Mouse (Mus musculus) adrenal gland, adult (tissue): ENCODE measurements around the gene Adcy3.

Experiments used
- DNase-seq, 2 experiments: peaks; one replicate each; pipeline ENCODE4 v3.0.0; 2022 to 2023; ENCODE audit warnings: low spot score in 1 of 2; ENCODE audit not compliant: inconsistent age in 2 of 2

Adcy3 gene

GRCm38 (mm10) chr12:4179671-4180233 lies 46.8 kb downstream of the Adcy3 start:
- peak in 1 of 2 experiments; percentile 65 for DNase-seq

GRCm38 (mm10) chr12:4180507-4180906 lies 47.6 kb downstream of the Adcy3 start:
- no peak for DNase-seq

- DNase-seq: no peak
Observed at GRCm38 (mm10) chr12:4184648-4185047, 51.7 kb downstream of the Adcy3 start.

DNA sequence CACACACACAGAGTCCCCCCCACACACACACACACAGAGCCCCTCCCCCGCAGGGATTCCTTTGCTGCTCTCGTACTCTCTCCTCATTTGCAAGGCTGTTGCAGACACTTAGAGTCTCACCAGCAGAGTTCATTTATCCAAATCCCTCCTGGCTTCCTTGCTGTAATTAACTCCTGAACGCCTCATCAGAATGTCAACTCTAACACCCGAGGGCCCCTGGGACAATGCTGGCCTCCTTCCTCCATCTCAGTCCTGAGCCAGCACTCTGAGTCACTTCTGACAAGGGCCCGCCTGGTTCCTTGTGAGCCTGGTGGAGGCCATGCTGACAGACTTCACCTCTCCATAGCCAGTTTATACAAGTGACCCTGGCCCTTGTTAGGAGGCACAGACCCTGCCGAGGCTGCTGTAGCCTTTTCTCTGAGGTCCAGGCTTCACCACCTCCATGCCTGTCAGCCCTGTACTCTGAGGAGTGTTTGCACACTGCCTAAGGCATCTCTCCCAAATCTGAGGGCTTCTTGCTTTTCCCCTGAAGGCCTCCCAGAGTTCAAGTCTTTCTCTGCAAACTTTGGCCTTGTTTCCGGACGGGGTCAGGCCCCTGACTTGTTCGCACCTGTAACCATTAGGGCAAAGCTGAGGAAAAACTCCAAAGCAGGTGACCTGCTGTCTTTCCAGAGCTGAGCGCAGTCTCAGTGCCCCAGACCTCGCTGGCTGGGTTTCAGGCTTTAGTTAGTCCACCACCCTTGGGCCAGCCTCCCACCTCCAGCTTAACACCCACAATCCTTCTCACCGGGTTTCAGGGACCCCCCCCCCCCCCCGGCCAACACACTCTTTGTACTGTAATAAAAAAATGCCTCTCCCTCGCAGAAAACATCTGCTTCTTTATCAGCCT lies 55.5 kb downstream of the Adcy3 start:
- DNase-seq: peak; percentile 78 to 90

GRCm38 (mm10) chr12:4189060-4189447 lies 56.2 kb downstream of the Adcy3 start:
- DNase-seq: no peak

GRCm38 (mm10) chr12:4192514-4192913 lies 59.6 kb downstream of the Adcy3 start:
- no peak for DNase-seq

DNA sequence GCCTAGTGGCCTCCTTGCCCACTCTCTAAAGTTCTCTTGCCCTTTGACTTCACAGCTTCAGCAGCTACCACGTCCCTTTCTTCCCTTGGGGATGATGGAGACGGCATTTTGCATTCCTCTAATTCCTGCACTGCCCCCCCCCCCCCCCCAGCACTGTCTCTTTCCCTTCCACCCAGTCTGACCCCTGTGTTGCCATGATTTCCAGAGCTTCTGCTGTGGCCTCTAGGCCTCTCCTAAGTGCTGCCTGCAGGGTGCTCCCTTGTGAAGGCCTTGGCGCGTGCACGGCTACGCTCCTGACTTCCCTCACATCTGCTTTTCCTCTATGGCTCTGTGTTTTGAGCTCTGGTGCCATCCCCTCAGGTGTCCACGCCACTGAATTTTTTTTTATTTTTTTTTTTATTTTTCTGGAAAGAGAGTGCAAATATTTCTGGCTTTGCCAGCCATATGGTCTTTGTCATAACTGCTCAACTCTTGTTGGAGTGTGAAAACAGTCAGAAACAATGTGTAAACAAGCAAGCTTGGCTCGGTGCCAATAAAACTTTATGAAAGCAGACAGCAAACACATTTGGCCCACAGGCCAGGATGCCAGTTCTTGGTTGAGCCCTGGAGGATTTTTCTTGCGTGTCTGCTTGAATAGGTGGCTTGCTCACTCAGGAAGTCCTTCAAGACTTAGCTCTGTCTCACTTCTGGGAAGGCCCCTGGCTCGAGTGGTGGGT lies 60.3 kb downstream of the Adcy3 start:
- DNase-seq: no peak

GRCm38 (mm10) chr12:4194643-4195042 lies 61.7 kb downstream of the Adcy3 start:
- DNase-seq: no peak

GRCm38 (mm10) chr12:4198702-4199101 lies 65.8 kb downstream of the Adcy3 start:
- peak; percentile 65 to 82 for DNase-seq

DNA sequence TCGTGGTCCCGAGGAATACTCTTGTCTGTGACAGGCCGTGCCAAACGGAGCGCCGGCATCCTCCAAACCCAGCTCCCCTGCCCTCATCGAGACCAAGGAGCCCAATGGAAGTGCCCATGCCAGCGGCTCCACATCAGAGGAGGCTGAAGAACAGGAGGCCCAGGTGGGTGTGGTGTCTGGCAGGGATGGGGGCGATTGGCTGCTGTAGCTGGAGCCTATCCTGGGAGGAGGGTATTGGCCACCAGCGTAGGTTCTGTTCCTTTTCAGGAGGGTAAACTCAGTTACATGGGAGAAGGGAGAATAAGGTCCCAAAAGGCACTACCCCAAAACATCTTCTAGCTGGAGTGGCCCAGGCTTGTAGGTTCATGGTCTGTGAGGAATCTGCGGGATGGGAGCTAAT lies 66.4 kb downstream of the Adcy3 start:
- peak in 1 of 2 experiments; percentile 25 for DNase-seq

GRCm38 (mm10) chr12:4201454-4202200 lies 68.7 kb downstream of the Adcy3 start:
- DNase-seq: peak in 1 of 2 experiments; percentile 6

DNA sequence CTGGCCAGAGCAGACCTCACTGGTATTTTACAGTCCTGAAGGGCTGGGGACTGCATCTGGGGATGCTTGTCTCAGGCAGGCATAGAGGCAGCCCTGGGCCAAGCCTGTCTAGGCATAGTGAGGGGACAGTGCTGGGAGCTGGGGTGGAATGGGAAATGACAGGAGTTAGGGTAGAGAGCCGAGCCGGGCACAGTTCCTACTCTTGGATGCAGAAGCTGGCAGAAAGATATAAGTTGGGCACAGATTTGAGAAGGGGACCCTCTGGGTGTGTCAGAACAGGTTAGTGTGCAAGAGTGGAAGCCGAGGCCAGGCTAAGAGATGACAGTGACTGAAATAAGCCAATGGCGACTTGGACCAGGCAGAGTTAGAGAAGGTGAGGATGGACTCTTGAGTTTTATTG lies 69.3 kb downstream of the Adcy3 start:
- DNase-seq: peak in 1 of 2 experiments; percentile 3

DNA sequence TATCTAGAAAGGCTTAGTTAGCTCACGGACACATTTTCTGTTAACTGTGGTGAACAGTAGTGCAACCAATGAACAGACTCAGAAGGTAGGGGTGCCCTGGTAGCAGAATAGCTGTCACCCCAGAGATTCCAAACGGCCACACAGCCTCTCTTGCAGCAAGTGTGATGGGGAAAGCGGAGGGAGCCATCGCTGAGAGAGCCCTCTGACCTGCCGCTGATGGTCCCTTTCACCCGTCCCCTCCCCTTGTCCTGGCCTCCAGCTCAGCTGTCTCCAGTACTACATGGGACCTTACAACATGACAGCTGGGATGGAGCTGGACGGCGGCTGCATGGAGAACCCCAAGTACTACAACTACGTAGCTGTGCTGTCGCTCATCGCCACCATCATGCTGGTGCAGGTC lies 73.2 kb downstream of the Adcy3 start:
- peak in 1 of 2 experiments; percentile 5 for DNase-seq

GRCm38 (mm10) chr12:4208405-4209133 lies 75.7 kb downstream of the Adcy3 start:
- peak; percentile 59 to 89 for DNase-seq

DNA sequence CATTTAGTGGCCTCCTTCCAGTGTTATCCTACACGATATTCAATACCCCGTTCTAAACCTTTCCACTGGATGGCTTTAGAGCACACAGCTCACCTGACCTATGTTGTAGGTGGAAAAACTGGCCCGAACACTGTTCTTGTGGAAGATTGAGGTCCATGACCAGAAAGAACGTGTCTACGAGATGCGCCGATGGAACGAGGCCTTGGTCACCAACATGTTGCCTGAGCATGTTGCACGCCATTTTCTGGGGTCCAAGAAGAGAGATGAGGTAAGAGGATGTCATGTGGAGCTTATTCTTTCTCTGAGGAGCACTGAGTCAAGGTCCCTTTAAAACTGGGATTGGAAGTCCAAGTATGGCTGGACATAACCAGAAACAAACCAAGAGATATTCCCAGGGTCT lies 76.3 kb downstream of the Adcy3 start:
- DNase-seq: no peak

GRCm38 (mm10) chr12:4211174-4211573 lies 78.3 kb downstream of the Adcy3 start:
- no peak for DNase-seq

DNA sequence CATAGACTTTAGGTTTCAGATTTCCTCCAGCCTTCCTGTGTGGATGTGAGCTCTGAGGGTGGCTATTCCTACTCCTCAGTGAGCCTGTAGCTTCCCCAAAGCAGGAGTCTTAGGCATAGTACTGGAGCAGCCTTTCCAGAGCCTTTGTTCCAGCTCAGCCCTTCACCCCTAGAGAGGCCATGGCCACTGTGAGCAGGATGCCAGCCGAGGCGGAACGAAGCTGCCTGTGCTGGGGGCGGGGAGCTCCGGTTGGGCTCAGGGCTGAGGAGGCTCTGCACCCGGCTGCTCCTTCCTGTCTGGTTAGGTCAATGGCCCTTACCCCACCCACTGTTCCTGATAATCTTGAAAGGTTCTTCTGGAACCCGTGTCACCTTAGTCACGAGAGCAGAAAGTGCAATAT lies 80.0 kb downstream of the Adcy3 start:
- peak; percentile 84 to 89 for DNase-seq

- no peak for DNase-seq
Observed at GRCm38 (mm10) chr12:4230156-4230555, 97.3 kb downstream of the Adcy3 start.

- DNase-seq: no peak
Observed at GRCm38 (mm10) chr12:4232777-4233176, 99.9 kb downstream of the Adcy3 start.
